Mouse (Mus musculus): Measurements from ENCODE around the gene Wipi1.

DNA sequence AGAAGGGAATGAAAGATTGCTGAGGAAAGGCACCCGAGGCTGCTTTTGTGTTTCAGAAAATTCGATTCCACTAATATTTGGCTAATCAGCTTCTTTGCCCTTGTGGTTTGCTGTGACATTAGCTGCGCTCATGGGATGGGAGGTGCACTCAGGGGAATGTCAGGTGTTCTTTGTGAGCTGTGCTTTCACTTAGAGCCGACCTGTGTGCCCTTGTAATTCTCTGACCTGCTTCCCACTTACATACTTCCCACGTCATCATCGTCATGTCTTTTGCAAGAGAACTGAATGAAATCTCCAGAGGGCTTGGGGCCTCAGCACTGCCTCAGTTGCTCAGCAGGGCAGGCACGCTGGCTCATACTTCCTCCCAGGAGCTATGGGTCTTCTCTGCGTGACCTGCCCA is 41.4 kb upstream of the Wipi1 start:
- TF ChIP-seq CTCF (IDR thresholded peaks at IDR 0.05; ENCODE audit: low read depth) (no peak), EP300 (IDR thresholded peaks at IDR 0.05; ENCODE audit: low read depth) (no peak)
